Mouse (Mus musculus) T-helper 17 cell (primary cell): ENCODE measurements at regions not wholly inside any gene's neighbourhood (a gene's known extent, or its start where the extent isn't known, plus 50 kb on each side); places are given as distances from the start of the nearest gene placed in this dataset.

Experiments used
- in situ Hi-C, 2 experiments: fragments of 300-600 bp; cut with MboI, MseI; formaldehyde crosslinking; loops; 1 replicate in 1 of 2; 2 replicates in 1 of 2; pipeline ENCODE4 v1.15.1; 2025; ENCODE audit warnings: high pct_unique_total_duplicates in 2 of 2

DNA sequence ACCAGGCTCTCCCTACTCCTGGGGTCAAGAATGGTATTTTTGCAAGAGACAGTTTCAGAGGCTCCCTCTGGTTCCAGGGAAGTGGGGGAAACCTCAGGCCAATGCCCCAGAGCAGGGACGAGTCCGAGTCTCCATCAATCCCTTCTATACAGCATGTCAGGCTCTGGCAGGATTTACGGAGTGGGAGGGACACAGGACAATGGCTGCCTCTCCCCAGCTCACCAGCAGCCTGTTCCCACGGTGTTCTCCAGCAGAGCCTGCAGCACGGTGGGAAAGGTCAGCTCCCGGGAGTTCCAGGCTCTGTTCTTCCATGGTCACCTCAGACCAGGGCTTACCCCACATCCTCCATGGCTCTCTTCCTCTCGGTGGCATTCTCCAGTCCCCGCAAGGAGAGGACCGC, 64.6 kb upstream of the Hs6st1 start:
- in situ Hi-C loops = no loop called here

DNA sequence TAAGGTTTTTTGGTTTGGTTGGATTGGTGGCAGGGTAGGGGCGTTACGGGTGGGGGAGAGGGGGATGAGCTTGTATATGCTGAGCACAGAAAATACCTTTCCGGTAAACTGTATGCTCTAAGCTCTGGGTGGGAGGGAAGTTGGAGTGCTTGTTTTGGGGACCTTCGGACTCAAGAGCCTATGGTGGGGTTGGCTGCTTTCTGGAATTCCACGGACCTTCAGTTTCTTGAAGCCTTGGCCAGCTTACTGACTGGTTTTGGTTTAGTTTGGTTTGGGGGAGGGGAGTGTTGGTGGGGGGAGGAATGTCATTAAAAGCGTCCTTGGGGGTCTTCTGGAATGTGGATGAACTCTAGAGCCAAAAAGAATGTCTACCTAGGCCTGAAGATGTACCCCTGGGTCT, 59.6 kb upstream of the Hs6st1 start:
- in situ Hi-C loops = no loop called here

DNA sequence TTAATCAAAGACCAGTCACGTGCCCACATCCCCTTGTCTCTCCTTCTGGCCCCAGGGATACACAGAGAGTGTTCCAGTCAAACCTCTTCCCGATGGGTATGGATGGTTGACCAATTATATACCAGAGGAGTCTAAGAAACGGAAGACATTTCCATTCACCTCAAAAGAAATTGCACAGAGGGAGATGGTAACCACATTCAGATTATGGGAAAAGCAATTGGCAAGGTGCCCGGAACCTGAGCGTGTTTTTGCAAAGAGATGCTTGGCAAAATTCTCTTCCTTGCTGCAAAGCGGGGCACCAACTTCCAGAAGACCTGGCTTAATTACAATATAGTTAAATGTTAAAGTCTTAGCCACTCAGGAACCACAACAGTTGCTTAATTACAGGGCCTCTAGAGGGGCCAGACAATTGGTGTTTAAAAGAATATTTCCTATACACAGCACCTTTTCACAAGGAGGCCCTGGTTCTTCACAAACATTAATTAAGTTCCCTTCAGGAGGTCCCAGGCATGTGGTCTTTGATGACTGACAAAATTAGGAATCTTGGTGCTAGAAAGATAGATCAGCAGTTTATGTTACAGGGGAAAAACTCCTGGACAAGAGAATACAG, 59.1 kb upstream of the Hs6st1 start:
- in situ Hi-C loops = no loop called here

DNA sequence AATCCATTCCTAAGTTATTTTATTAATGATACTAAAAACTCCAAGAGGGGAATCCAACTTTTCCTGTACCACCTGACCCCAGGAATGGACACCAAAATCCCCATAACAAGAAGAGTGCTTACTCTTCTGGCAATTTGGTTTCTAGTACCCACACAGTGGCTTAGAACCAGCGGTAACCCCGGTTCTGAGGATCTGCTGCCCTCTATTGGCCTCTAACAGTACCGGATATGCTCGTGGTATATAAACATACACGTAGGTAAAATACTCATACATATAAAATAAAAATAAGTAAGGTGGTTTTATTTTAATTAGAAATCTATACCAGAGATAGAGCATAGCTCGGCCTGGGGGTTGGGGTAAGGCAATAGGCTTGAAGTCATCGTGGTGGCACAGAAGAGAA, 58.0 kb upstream of the Hs6st1 start:
- in situ Hi-C loops = loop anchor here in 1 of 2 experiments (10.0 kb wide), 1 partner anchor 1075 kb away; no protein-coding TSS in a partner anchor

DNA sequence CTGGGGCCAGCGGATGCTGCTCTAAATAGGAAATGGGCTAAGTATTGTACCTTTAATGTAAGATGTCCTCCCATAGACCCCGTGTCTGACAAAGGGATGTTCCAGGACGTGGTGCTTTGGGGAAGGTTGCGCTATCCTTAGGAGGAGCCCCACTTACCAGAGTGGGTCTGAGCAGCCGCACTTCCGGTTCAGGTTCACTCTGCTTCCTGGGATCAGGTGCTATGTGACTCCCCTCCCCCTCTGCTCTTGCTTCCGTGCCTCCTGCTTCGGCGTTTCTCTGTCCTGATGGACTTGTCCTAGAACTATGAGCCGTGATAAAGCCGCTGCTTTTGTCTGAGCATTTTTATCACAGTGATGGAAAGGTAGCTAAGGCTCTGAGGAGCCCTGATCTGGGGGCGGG, 57.4 kb upstream of the Hs6st1 start:
- in situ Hi-C loops = loop anchor here in 1 of 2 experiments (10.0 kb wide), 1 partner anchor 1076 kb away; no protein-coding TSS in a partner anchor

DNA sequence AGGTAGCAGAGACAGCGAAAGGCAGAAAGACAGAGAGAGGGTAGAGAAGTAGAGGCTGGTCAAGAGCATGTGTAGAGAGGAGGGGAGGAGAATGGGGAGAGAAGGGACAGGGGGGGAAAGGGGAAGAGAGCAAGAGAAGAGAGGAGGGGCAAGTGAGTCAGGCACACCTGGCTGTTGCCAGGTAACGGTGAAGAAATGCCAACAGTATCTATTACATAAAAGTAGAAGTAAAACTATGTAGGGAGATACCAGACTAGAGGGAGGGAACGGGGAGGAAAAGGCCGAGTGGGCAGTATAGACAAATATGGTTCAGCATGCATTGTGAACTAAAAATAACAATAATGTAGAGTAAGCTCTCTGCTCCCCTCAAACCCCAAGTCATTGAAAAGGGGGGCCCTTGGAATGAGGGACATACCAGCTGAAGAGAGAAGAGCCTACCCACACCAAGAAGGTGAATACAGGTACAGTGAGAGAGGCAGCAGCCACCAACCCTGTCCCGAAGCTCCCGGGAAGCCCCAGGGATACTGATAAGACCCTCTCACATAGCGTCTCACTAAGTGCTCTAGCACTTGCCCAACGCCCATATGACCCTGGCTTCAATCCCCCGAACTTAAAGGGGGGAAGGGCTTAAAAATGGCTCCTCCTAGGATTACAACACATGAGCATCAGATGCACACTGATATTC, 56.0 kb upstream of the Hs6st1 start:
- in situ Hi-C loops = loop anchor here in 1 of 2 experiments (10.0 kb wide), 1 partner anchor 1077 kb away; no protein-coding TSS in a partner anchor

DNA sequence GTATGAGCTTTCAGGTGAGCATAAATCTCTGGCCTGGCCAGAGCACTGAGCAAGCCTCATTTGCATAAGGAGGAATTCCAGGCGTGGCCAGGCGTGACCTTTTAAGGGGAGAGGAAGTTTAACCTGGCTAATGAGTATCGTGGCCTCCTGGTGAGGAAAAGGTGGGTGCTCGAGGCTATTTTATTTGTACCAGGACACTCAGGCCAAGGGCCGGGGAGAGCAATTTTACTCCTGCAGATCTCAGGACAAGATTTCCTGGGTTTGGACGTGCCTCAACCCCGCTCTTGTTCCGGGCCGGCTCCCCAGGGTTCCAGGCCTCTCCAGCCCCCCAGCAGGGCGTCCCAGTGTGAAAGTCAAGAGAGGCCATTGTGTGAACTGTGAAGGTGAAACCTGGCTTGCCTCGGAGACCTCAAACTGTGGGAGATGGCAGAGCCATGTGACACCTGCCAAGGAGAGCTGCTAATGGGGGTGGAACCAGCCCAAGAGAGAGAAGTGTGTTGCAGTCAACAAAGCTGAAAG, 54.3 kb upstream of the Hs6st1 start:
- in situ Hi-C loops = loop anchor here in 1 of 2 experiments (10.0 kb wide), 1 partner anchor 1079 kb away; no protein-coding TSS in a partner anchor

DNA sequence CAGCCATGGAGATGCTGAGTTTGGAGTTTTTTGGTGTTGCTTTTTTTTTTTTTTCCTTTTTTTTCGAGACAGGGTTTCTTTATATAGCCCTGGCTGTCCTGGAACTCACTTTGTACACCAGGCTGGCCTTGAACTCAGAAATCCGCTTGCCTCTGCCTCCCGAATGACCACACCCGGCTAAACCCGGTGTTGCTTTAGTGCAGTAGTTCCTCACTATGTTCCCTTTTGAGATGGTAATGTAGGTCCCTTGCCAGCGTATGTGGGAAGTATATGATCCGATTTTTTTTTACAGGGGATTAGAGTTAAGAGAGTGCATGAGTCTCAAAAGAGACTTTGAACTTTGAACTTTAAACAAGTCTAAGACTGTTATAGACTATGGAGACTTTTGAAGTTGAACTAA, 53.8 kb upstream of the Hs6st1 start:
- in situ Hi-C loops = loop anchor here in 1 of 2 experiments (10.0 kb wide), 1 partner anchor 1080 kb away; no protein-coding TSS in a partner anchor

DNA sequence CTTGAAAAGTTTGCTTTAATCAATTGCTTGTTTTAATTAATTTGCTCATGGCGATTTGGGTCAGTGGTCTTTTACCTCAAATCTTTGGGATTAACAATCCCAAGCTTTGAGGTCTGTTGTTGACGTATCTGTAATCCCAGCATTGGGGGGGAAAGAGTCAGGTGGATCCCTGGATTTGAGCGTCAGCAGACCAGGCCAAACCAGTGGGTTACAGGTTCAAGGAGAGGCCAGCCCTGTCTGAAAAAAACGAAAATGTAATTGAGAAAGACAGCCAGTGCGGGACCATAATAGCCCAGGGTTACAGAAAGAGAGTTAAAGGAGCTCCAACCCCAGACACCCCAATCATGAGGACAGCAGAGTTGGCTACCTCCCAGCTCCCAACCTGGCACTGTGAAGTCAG, 53.0 kb upstream of the Hs6st1 start:
- in situ Hi-C loops = loop anchor here in 1 of 2 experiments (10.0 kb wide), 1 partner anchor 1080 kb away; no protein-coding TSS in a partner anchor

DNA sequence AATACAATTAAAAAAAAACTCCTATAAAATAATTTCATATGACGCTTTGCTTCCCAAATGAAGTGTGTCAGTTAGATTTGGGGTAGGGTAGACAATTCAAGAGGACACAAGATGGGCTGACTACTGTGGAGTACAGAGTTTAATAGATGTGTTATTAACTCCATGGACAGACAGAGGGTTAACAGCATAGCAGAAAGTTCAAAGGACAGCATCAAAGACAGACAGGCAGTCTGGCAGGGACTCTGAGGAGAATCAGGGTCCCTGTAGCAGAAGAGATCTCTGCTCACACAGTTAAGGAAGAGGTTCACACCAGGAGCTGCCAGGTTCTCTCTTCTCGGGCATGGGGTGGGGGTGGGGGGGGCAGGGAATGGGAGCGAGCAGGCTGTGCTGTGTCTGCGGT, 51.6 kb upstream of the Hs6st1 start:
- in situ Hi-C loops = loop anchor here in 1 of 2 experiments (10.0 kb wide), 1 partner anchor 1082 kb away; no protein-coding TSS in a partner anchor

DNA sequence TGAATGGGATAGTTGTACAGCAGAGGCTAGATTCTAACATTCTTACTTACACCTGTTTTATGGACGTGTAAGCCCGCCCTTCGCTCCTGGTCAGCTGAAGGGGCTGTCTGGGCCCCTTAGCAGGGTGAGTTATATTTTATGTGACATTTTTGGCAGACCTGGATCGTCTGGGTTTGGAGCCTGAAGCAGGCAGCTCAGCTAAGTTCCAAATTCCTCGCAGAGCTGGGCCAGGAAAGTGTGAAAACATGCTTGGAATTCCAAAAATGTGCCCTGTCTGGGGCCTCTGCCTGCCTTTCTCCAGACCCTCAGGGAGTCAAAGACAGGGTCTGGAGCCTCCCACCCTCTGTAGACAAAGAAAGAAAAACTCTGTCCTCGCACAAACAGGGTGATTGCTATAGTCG, 51.1 kb upstream of the Hs6st1 start:
- in situ Hi-C loops = loop anchor here in 1 of 2 experiments (10.0 kb wide), 1 partner anchor 1082 kb away; no protein-coding TSS in a partner anchor

DNA sequence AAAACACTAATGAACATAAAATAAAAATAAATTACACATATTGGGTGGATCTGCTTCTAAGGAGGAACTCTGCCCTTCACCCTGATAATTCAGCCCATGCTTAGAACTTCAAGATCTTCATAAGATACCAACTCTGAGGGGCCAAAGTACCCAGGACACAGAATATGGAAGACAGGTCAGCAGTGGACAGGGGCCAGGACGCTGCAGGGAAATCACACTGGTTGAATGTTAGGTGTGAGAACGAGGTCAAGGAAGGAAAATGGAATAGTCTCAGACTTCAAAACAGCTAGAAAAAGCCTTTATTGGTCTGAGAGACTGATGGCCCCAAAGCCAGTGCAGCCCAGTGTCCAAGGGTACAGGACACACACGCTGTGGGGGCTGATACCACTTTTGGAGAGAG, 50.5 kb upstream of the Hs6st1 start:
- in situ Hi-C loops = loop anchor here in 1 of 2 experiments (10.0 kb wide), 1 partner anchor 1083 kb away; no protein-coding TSS in a partner anchor
